Mouse (Mus musculus) stomach, postnatal 0 days (tissue): ENCODE results near the gene Ampd2. TPM values are rescaled to one million over a fixed set of nuclear protein-coding genes. Genes with fewer than 3 reads are reported as not detected.

ENCODE experiments used
- ATAC-seq: fragments of 200-750 bp; cut with Nextera tagmentation; 2 replicates; pipeline ENCODE4 v1.8.0; 2017; ENCODE audit not compliant: low FRiP score, low TSS enrichment
- DNase-seq: peaks from one replicate; pipeline ENCODE4 v3.0.0-alpha.2; 2016; ENCODE audit warnings: low spot score
- H3K27ac ChIP-seq: fragments of 300-500 bp; sonication (generic); replicated peaks from 2 replicates; pipeline ENCODE4 v1.5.1; 2014; ENCODE audit warnings: mild to moderate bottlenecking, control low read depth
- H3K27me3 ChIP-seq: fragments of 300-500 bp; sonication (generic); 2 replicates; pipeline ENCODE4 v1.6.1; 2014; ENCODE audit warnings: low read length; ENCODE audit not compliant: control insufficient read depth, insufficient read depth
- H3K36me3 ChIP-seq: fragments of 300-500 bp; sonication (generic); 2 replicates; pipeline ENCODE4 v1.6.1; 2014; ENCODE audit warnings: low read length, mixed read lengths; ENCODE audit not compliant: control insufficient read depth, insufficient read depth
- H3K4me1 ChIP-seq: fragments of 300-500 bp; sonication (generic); replicated peaks from 2 replicates; pipeline ENCODE4 v1.6.1; 2014; ENCODE audit warnings: antibody characterized with exemption; ENCODE audit not compliant: control insufficient read depth, insufficient read depth
- H3K4me2 ChIP-seq: fragments of 300-500 bp; sonication (generic); replicated peaks from 2 replicates; pipeline ENCODE4 v1.6.1; 2014; ENCODE audit warnings: low read depth, mild to moderate bottlenecking, control low read depth, moderate library complexity
- H3K4me3 ChIP-seq: fragments of 300-500 bp; sonication (generic); 2 replicates; pipeline ENCODE4 v1.5.1; 2014; ENCODE audit warnings: low read depth, low read length, control low read depth
- H3K9ac ChIP-seq: fragments of 300-500 bp; sonication (generic); 2 replicates; pipeline ENCODE4 v1.6.1; 2014; ENCODE audit warnings: mild to moderate bottlenecking, low read length, control low read depth, mixed read lengths
- H3K9me3 ChIP-seq: fragments of 300-500 bp; sonication (generic); 2 replicates; pipeline ENCODE4 v1.6.1; 2016; ENCODE audit warnings: low read length; ENCODE audit not compliant: control insufficient read depth
- CTCF ChIP-seq: IDR thresholded peaks from 2 replicates; pipeline ENCODE4 v1.5.1; 2016; ENCODE audit warnings: antibody characterized with exemption, low read depth, mild to moderate bottlenecking, moderate library complexity
- EP300 ChIP-seq: optimal IDR thresholded peaks from 2 replicates; pipeline ENCODE3; 2016; ENCODE audit warnings: antibody characterized with exemption
- WGBS: fragments of 180-500 bp; shearing (Covaris S2); extraction: QIAGEN DNeasy Blood & Tissue Kit; methylation state at CpG from one replicate; pipeline ENCODE4 v1.1.7; 2014; 5-methylcytosine and 5-hydroxymethylcytosine counted together
- polyA plus RNA-seq: library from polyadenylated mRNA; unstranded; fragments of >200 nt; fragmentation: Nextera tagmentation; extraction: Ambion mirVana; gene quantifications from 2 replicates; pipeline ENCODE4 v1.2.1, GENCODE M21; 2015

The Ampd2 gene
- polyA plus RNA-seq, 1 experiment from 2014 or later: 20.2 TPM

GRCm38 (mm10) chr3:108094976-108095760, 8.7 kb upstream of the Ampd2 start:
- Histone ChIP-seq H3K36me3 (no peaks in the 10 kb centered on the region), H3K4me3 (no peak overlapping the region), H3K4me1 (no peaks in the 10 kb centered on the region), H3K4me2 (no peak overlapping the region), H3K27me3 (no peaks in the 10 kb centered on the region), H3K9me3 (no peaks in the 10 kb centered on the region), H3K27ac (no peak overlapping the region), H3K9ac (no peak overlapping the region)
- 91% methylated on average over 12 of the region's 12 CpGs for WGBS
- ATAC-seq (no peak), DNase-seq (no peak)
- no peak for TF ChIP-seq EP300
- no peak for TF ChIP-seq CTCF

GRCm38 (mm10) chr3:108094146-108094545, 7.7 kb upstream of the Ampd2 start:
- Histone ChIP-seq H3K27ac (no peak overlapping the region), H3K4me3 (no peak overlapping the region), H3K4me2 (no peak overlapping the region), H3K36me3 (no peaks in the 10 kb centered on the region), H3K9ac (no peak overlapping the region), H3K9me3 (no peaks in the 10 kb centered on the region), H3K27me3 (no peaks in the 10 kb centered on the region), H3K4me1 (no peaks in the 10 kb centered on the region)
- TF ChIP-seq EP300: no peak
- TF ChIP-seq CTCF: no peak
- DNase-seq (no peak), ATAC-seq (no peak)
- WGBS: 91% methylated on average over 1 of the region's 1 CpGs

- H3K4me3 ChIP-seq: no peak overlapping the region
- H3K4me1 ChIP-seq: no peaks in the 10 kb centered on the region
- no peaks in the 10 kb centered on the region for H3K36me3 ChIP-seq
- DNase-seq (no peak), ATAC-seq (no peak)
- H3K27ac ChIP-seq: no peak overlapping the region
- no peak for TF ChIP-seq CTCF
- no peak for TF ChIP-seq EP300
- no peak overlapping the region for H3K4me2 ChIP-seq
- WGBS: 66% methylated on average over 6 of the region's 6 CpGs
- H3K9me3 ChIP-seq: no peaks in the 10 kb centered on the region
- no peak overlapping the region for H3K9ac ChIP-seq
- no peaks in the 10 kb centered on the region for H3K27me3 ChIP-seq
These were observed 6.9 kb upstream of the Ampd2 start for GRCm38 (mm10) chr3:108093306-108093705.

GRCm38 (mm10) chr3:108092536-108093115, 6.2 kb upstream of the Ampd2 start, which contains the start of gene Gnat2:
Gnat2 (plus strand) TSS chr3:108092789.
- no peaks in the 10 kb centered on the region for H3K9me3 ChIP-seq
- WGBS: 78% methylated on average over 15 of the region's 15 CpGs
- ATAC-seq (no peak), DNase-seq (no peak)
- H3K9ac ChIP-seq: no peak within 1 kb of the TSS
- no peak within 1 kb of the TSS for H3K4me3 ChIP-seq
- no peak within 1 kb of the TSS for H3K4me2 ChIP-seq
- no peaks in the 10 kb centered on the region for H3K4me1 ChIP-seq
- H3K27ac ChIP-seq: no peak within 1 kb of the TSS
- TF ChIP-seq CTCF: no peak
- no peak for TF ChIP-seq EP300
- H3K27me3 ChIP-seq: no peaks in the 10 kb centered on the region
- H3K36me3 ChIP-seq: no peaks in the 10 kb centered on the region

GRCm38 (mm10) chr3:108092030-108092429, 5.6 kb upstream of the Ampd2 start:
- ATAC-seq: no peak
- Histone ChIP-seq H3K27me3 (no peaks in the 10 kb centered on the region), H3K9ac (no peak overlapping the region), H3K4me3 (no peak overlapping the region), H3K4me2 (no peak overlapping the region), H3K36me3 (no peaks in the 10 kb centered on the region), H3K4me1 (no peaks in the 10 kb centered on the region), H3K27ac (no peak overlapping the region), H3K9me3 (no peaks in the 10 kb centered on the region)
- WGBS: 68% methylated on average over 6 of the region's 6 CpGs
- no peak for TF ChIP-seq CTCF
- no peak for TF ChIP-seq EP300
- DNase-seq: no peak

GRCm38 (mm10) chr3:108090561-108090960, 4.1 kb upstream of the Ampd2 start:
- H3K4me1 ChIP-seq: no peaks in the 10 kb centered on the region; the same call in 1 of the 2 replicates
- DNase-seq (no peak), ATAC-seq (no peak)
- H3K27ac ChIP-seq: peak overlapping the region; percentile 53; the same call in 1 of the 2 replicates
- H3K4me2 ChIP-seq: no peak overlapping the region
- TF ChIP-seq CTCF (no peak), EP300 (no peak)
- no peaks in the 10 kb centered on the region for H3K9me3 ChIP-seq
- WGBS: 75% methylated on average over 2 of the region's 2 CpGs
- no peaks in the 10 kb centered on the region for H3K27me3 ChIP-seq
- no peaks in the 10 kb centered on the region for H3K36me3 ChIP-seq
- no peak overlapping the region for H3K9ac ChIP-seq
- no peak overlapping the region for H3K4me3 ChIP-seq
